In the genomic region with DNA sequence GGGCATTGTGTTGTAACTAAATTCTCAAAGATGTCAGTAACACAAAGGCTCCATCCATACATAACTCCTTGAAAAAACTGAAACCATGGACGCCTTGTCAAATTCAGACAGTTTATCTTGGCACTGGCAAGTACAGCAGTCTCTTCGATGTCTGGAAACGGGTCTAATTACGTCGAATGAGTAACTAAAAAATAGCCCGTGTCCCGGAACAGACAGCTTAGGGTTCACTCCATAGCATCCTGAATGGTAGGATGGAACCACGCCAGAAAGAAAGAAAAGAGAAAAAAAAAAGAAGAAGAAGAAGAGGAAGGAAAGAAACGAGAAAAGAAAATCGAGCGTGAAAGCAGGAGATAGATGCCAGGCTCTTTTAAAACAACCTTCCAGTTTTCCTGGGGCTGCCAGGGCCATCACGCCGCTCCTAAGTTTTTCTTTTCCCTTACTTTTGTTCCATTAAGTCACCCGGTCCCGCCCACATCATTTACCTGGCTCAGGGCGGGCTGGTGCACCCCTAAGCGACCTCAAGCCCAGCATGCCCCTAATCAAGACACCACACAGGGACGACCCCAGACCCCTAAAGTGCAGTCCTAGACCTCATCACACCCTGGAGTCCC, we compare ENCODE assay signal across 7 mouse cellular contexts. TPM values are rescaled to one million over a fixed set of nuclear protein-coding genes. Genes with fewer than 3 reads are reported as not detected.
DNase-seq lines count a peak whose midpoint lies in the region; ATAC-seq lines count a peak whose summit lies in the region.

No protein-coding gene starts in this region.

- WGBS in limb, embryonic 12.5 days: 4% methylated on average over 18 of the region's 18 CpGs
- WGBS in stomach, embryonic 15.5 days: 2% methylated on average over 18 of the region's 18 CpGs

- DNase-seq in cerebellum, adult 9-11 months: no peak
- no peak for DNase-seq in left cerebral cortex, adult 8-10 months (ENCODE audit: low spot score in 2 of 2)

- peak overlapping the region; percentile 67 for H3K9ac ChIP-seq in limb, embryonic 12.5 days (replicated peaks)
- peak overlapping the region; percentile 42; the same call in 1 of the 2 replicates for H3K9ac ChIP-seq in stomach, embryonic 15.5 days

- 0 out of 2 replicates have a peak overlapping the region, but pooled peaks have one; percentile 64 for H3K27ac ChIP-seq in limb, embryonic 12.5 days
- peak overlapping the region; percentile 85 for H3K27ac ChIP-seq in stomach, embryonic 15.5 days

- no peaks in the 10 kb centered on the region for H3K9me3 ChIP-seq in megakaryocyte, embryonic 14.5 days
- no peaks in the 10 kb centered on the region for H3K9me3 ChIP-seq in limb, embryonic 12.5 days
- no peaks in the 10 kb centered on the region for H3K9me3 ChIP-seq in stomach, embryonic 15.5 days

- H3K4me1 ChIP-seq in megakaryocyte, embryonic 14.5 days: peaks cover 14% of the 10 kb centered on the region
- H3K4me1 ChIP-seq in limb, embryonic 12.5 days (replicated peaks): peaks cover 12% of the 10 kb centered on the region
- peaks cover 12% of the 10 kb centered on the region for H3K4me1 ChIP-seq in stomach, embryonic 15.5 days

- no peaks in the 10 kb centered on the region for H3K36me3 ChIP-seq in megakaryocyte, embryonic 14.5 days (replicated peaks; ENCODE audit: low read length)
- no peaks in the 10 kb centered on the region for H3K36me3 ChIP-seq in limb, embryonic 12.5 days
- H3K36me3 ChIP-seq in stomach, embryonic 15.5 days: no peaks in the 10 kb centered on the region

- no peak for ATAC-seq in megakaryocyte, adult 5-6 weeks (ENCODE audit: poor library complexity, severe bottlenecking)
- peak; percentile 4; the same call in 1 of the 2 replicates for ATAC-seq in erythroid progenitor cell, adult 5-6 weeks (replicated peaks; ENCODE audit: low FRiP score, poor library complexity, severe bottlenecking)
- ATAC-seq in limb, embryonic 12.5 days (ENCODE audit: insufficient number of reproducible peaks, insufficient read depth, low FRiP score, low TSS enrichment, low read depth): no peak; the same call in 1 of the 2 replicates
- ATAC-seq in stomach, embryonic 15.5 days (ENCODE audit: insufficient read depth, low FRiP score, low read depth): no peak; the same call in 1 of the 2 replicates

- H3K27me3 ChIP-seq in megakaryocyte, embryonic 14.5 days (replicated peaks): peaks cover 32% of the 10 kb centered on the region
- 0 out of 2 replicates have a peak, but pooled peaks cover 3% of the 10 kb centered on the region for H3K27me3 ChIP-seq in limb, embryonic 12.5 days
- no peaks in the 10 kb centered on the region for H3K27me3 ChIP-seq in stomach, embryonic 15.5 days (replicated peaks)

- peak overlapping the region; percentile 92 for H3K4me3 ChIP-seq in megakaryocyte, embryonic 14.5 days (replicated peaks)
- H3K4me3 ChIP-seq in limb, embryonic 12.5 days (replicated peaks): peak overlapping the region; percentile 73
- peak overlapping the region; percentile 68 for H3K4me3 ChIP-seq in stomach, embryonic 15.5 days (replicated peaks)

- peak overlapping the region; percentile 85 for H3K4me2 ChIP-seq in limb, embryonic 12.5 days
- peak overlapping the region; percentile 86 for H3K4me2 ChIP-seq in stomach, embryonic 15.5 days

RNA-seq across cellular contexts. Expression of gene Myo1d, which starts 0.8 kb away (rescaled TPM):
- 1.1 TPM in 1 of 2 replicates, not detected in the other for polyA plus RNA-seq in megakaryocyte, embryonic 14.5 days (2012; ENCODE audit: insufficient read depth, low replicate concordance)
- total RNA-seq in megakaryocyte, adult 5-6 weeks (2015): 5.6 and 6.2 TPM in 2 replicates
- 3.0 and 4.2 TPM in 2 replicates for total RNA-seq in megakaryocyte, adult 5-6 weeks (2017)
- 33.2 and 40.7 TPM in 2 replicates for total RNA-seq in erythroid progenitor cell, adult 5-6 weeks (2015; ENCODE audit: low replicate concordance)
- total RNA-seq in erythroid progenitor cell, adult 5-6 weeks (2017; ENCODE audit: low replicate concordance): 21.6 and 26.4 TPM in 2 replicates
- 5.6 and 6.3 TPM in 2 replicates for polyA plus RNA-seq in limb, embryonic 12.5 days (2016; fragmentation: Nextera tagmentation; extraction: Ambion mirVana)
- 30.5 and 38.2 TPM in 2 replicates for polyA plus RNA-seq in stomach, embryonic 15.5 days (2015; fragmentation: Nextera tagmentation; extraction: Ambion mirVana)
- 10 to 100 TPM in 3 of 4 experiments, 1 to 10 TPM in 1; 9.5 to 10.8 (median 10.7) TPM for total RNA-seq in left cerebral cortex, adult 8-10 months (2022)

RNA-seq across cellular contexts. Expression of gene Tmem98, which starts 31.0 kb away (rescaled TPM):
- not detected in 2 replicates for polyA plus RNA-seq in megakaryocyte, embryonic 14.5 days (2012; ENCODE audit: insufficient read depth, low replicate concordance)
- 0.16 TPM in 1 of 2 replicates, not detected in the other for total RNA-seq in megakaryocyte, adult 5-6 weeks (2015)
- 0.22 TPM in 1 of 2 replicates, not detected in the other for total RNA-seq in megakaryocyte, adult 5-6 weeks (2017)
- total RNA-seq in erythroid progenitor cell, adult 5-6 weeks (2015; ENCODE audit: low replicate concordance): 3.6 TPM in 1 of 2 replicates, not detected in the other
- not detected in 2 replicates for total RNA-seq in erythroid progenitor cell, adult 5-6 weeks (2017; ENCODE audit: low replicate concordance)
- 122 and 123 TPM in 2 replicates for polyA plus RNA-seq in limb, embryonic 12.5 days (2016; fragmentation: Nextera tagmentation; extraction: Ambion mirVana)
- 120 and 133 TPM in 2 replicates for polyA plus RNA-seq in stomach, embryonic 15.5 days (2015; fragmentation: Nextera tagmentation; extraction: Ambion mirVana)
- total RNA-seq in left cerebral cortex, adult 8-10 months (2022): 10 to 100 TPM; 11.0 to 16.9 (median 12.1) TPM
